Mouse (Mus musculus) spleen, adult 12 weeks (tissue): ENCODE results near the gene Fkbp11.

Source experiments
- DNase-seq: peaks from one replicate; pipeline ENCODE4 v3.0.0; 2022; ENCODE audit warnings: low spot score

The Fkbp11 gene

GRCm38 (mm10) chr15:98738796-98739195 is 10.8 kb upstream of the Fkbp11 start:
- DNase-seq, result no peak

- DNase-seq, result no peak
Measured at GRCm38 (mm10) chr15:98737881-98738280, 9.9 kb upstream of the Fkbp11 start.

- no peak for DNase-seq
Measured at GRCm38 (mm10) chr15:98736521-98736920, 8.5 kb upstream of the Fkbp11 start.

- DNase-seq, result no peak
Measured at GRCm38 (mm10) chr15:98733976-98734566, 6.1 kb upstream of the Fkbp11 start.

GRCm38 (mm10) chr15:98733370-98733769 is 5.4 kb upstream of the Fkbp11 start:
- DNase-seq, result no peak

GRCm38 (mm10) chr15:98732006-98732531 is 4.1 kb upstream of the Fkbp11 start:
- DNase-seq, result no peak

GRCm38 (mm10) chr15:98730790-98731189 is 2.8 kb upstream of the Fkbp11 start:
- no peak for DNase-seq

GRCm38 (mm10) chr15:98729791-98730545 is 2.0 kb upstream of the Fkbp11 start:
- DNase-seq, result no peak

GRCm38 (mm10) chr15:98728366-98728765 is 368 bp upstream of the Fkbp11 start:
- DNase-seq, result no peak

- DNase-seq, result no peak
Measured at GRCm38 (mm10) chr15:98726746-98727145, 1.3 kb downstream of the Fkbp11 start.

GRCm38 (mm10) chr15:98726079-98726478 is 1.9 kb downstream of the Fkbp11 start:
- DNase-seq, result no peak

GRCm38 (mm10) chr15:98724441-98724840 is 3.6 kb downstream of the Fkbp11 start:
- DNase-seq, result no peak

- no peak for DNase-seq
Measured at GRCm38 (mm10) chr15:98722854-98723253, 5.1 kb downstream of the Fkbp11 start.

- DNase-seq, result no peak
Measured at GRCm38 (mm10) chr15:98722191-98722590, 5.8 kb downstream of the Fkbp11 start.

- DNase-seq, result no peak
Measured at GRCm38 (mm10) chr15:98717301-98717700, 10.7 kb downstream of the Fkbp11 start.

- DNase-seq, result no peak
Measured at GRCm38 (mm10) chr15:98714230-98714652, 13.8 kb downstream of the Fkbp11 start.

GRCm38 (mm10) chr15:98710442-98710841 is 17.6 kb downstream of the Fkbp11 start:
- peak; percentile 47 for DNase-seq

- peak; percentile 45 for DNase-seq
Measured at GRCm38 (mm10) chr15:98707766-98708372, 20.1 kb downstream of the Fkbp11 start, which contains the start of gene Ccdc65. Ccdc65 (plus strand) TSS chr15:98708207.

GRCm38 (mm10) chr15:98704312-98704711 is 23.7 kb downstream of the Fkbp11 start:
- DNase-seq, result no peak

GRCm38 (mm10) chr15:98699190-98700105 is 28.6 kb downstream of the Fkbp11 start:
- peak; percentile 67 for DNase-seq

GRCm38 (mm10) chr15:98696216-98696615 is 31.8 kb downstream of the Fkbp11 start:
- DNase-seq, result no peak

- no peak for DNase-seq
Measured at GRCm38 (mm10) chr15:98695726-98696125, 32.3 kb downstream of the Fkbp11 start.
